Comparison of ENCODE assay signal across 20 mouse cellular contexts in the genomic region with DNA sequence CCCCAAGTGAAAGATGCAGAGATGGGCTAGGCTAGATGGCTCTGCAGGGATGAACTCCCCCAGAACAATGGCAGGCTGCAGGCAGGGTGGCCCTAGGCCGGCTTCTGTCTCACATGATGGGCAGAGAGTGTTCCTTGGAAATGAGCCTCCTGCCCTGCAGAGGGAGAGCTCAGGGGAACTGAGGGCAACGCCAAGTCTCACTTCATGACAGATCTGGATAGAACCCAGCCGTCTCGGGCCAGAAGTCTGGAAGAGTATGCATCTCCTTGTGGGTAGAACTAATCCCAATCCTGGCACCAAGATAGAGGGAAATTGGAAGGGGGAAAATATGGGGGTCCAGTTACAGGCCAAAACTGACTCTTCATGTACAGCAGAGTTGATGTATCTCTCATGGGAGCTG. TPM values are rescaled to one million over a fixed set of nuclear protein-coding genes. Genes with fewer than 3 reads are reported as not detected.
A peak's percentile ranks its signal among the peaks of the same experiment; 100 is the strongest.
DNase-seq lines count a peak whose midpoint lies in the region; ATAC-seq and TF ChIP-seq lines count a peak whose summit lies in the region.
"Had no signal": no experiment of that assay in that cellular context is flagged by ENCODE, and none has a peak within 500 bp of the region (broad histone marks: within the 10 kb centered on the region; RNA-seq: fewer than 3 reads in every experiment).

No protein-coding gene starts in this region.

- TF ChIP-seq CTCF in lung, adult 2 months (IDR thresholded peaks at IDR 0.05; ENCODE audit: insufficient read depth, low read length), result no peak
- no peak for TF ChIP-seq CTCF in midbrain, postnatal 0 days (IDR thresholded peaks at IDR 0.05)

- H3K27me3 ChIP-seq in lung, embryonic 16.5 days (ENCODE audit: control insufficient read depth, insufficient read depth, low read depth, low read length), result no peaks in the 10 kb centered on the region; the same call in 1 of the 2 replicates
- H3K27me3 ChIP-seq in hindbrain, embryonic 11.5 days (ENCODE audit: control insufficient read depth, insufficient read depth, low read length), result no peaks in the 10 kb centered on the region
- no peaks in the 10 kb centered on the region for H3K27me3 ChIP-seq in hindbrain, embryonic 15.5 days
- no peaks in the 10 kb centered on the region for H3K27me3 ChIP-seq in midbrain, postnatal 0 days (ENCODE audit: insufficient read depth, low read length)
- H3K27me3 ChIP-seq: embryonic facial prominence, embryonic 12.5 days had no signal

- WGBS in lung, embryonic 16.5 days, result 56% methylated on average over 4 of the region's 4 CpGs
- 56% methylated on average over 4 of the region's 4 CpGs for WGBS in lung, adult 2 months
- 82% methylated on average over 4 of the region's 4 CpGs for WGBS in hindbrain, embryonic 11.5 days
- WGBS in hindbrain, embryonic 15.5 days, result 55% methylated on average over 4 of the region's 4 CpGs
- 73% methylated on average over 4 of the region's 4 CpGs for WGBS in midbrain, postnatal 0 days

- no peaks in the 10 kb centered on the region for H3K9me3 ChIP-seq in lung, embryonic 16.5 days (ENCODE audit: control insufficient read depth, low read length)
- no peaks in the 10 kb centered on the region for H3K9me3 ChIP-seq in hindbrain, embryonic 11.5 days (ENCODE audit: control insufficient read depth, low read length)
- no peaks in the 10 kb centered on the region for H3K9me3 ChIP-seq in hindbrain, embryonic 15.5 days
- H3K9me3 ChIP-seq in midbrain, postnatal 0 days (ENCODE audit: low read length), result no peaks in the 10 kb centered on the region
- H3K9me3 ChIP-seq: embryonic facial prominence, embryonic 12.5 days; heart, embryonic 15.5 days had no signal

- H3K4me2 ChIP-seq in lung, embryonic 16.5 days (ENCODE audit: low read depth, low read length), result no peak overlapping the region
- no peak overlapping the region for H3K4me2 ChIP-seq in hindbrain, embryonic 11.5 days (replicated peaks; ENCODE audit: low read depth, low read length)
- no peak overlapping the region for H3K4me2 ChIP-seq in hindbrain, embryonic 15.5 days
- no peak overlapping the region for H3K4me2 ChIP-seq in midbrain, postnatal 0 days (ENCODE audit: low read depth, low read length, poor library complexity, severe bottlenecking)
- H3K4me2 ChIP-seq: embryonic facial prominence, embryonic 12.5 days; heart, embryonic 15.5 days had no signal

- peaks cover 15% of the 10 kb centered on the region for H3K4me1 ChIP-seq in lung, embryonic 16.5 days (replicated peaks; ENCODE audit: control insufficient read depth, insufficient read depth, low read length)
- H3K4me1 ChIP-seq in lung, adult 2 months (ENCODE audit: control insufficient read depth, insufficient read depth, low read length), result no peaks in the 10 kb centered on the region
- H3K4me1 ChIP-seq in hindbrain, embryonic 11.5 days (replicated peaks; ENCODE audit: control insufficient read depth, insufficient read depth, low read length), result peaks cover 12% of the 10 kb centered on the region; the same call in 1 of the 2 replicates
- peaks cover 30% of the 10 kb centered on the region for H3K4me1 ChIP-seq in hindbrain, embryonic 15.5 days (replicated peaks)
- H3K4me1 ChIP-seq in midbrain, postnatal 0 days (ENCODE audit: insufficient read depth, low read length), result no peaks in the 10 kb centered on the region

- H3K36me3 ChIP-seq in lung, embryonic 16.5 days (ENCODE audit: control insufficient read depth, insufficient read depth, low read length), result no peaks in the 10 kb centered on the region
- no peaks in the 10 kb centered on the region for H3K36me3 ChIP-seq in hindbrain, embryonic 11.5 days (ENCODE audit: control insufficient read depth, insufficient read depth, low read length)
- no peaks in the 10 kb centered on the region for H3K36me3 ChIP-seq in hindbrain, embryonic 15.5 days
- no peaks in the 10 kb centered on the region for H3K36me3 ChIP-seq in midbrain, postnatal 0 days (ENCODE audit: insufficient read depth, low read length)
- H3K36me3 ChIP-seq: embryonic facial prominence, embryonic 12.5 days; G1E; heart, embryonic 15.5 days had no signal

- H3K4me3 ChIP-seq in lung, embryonic 16.5 days (ENCODE audit: low read length), result no peak overlapping the region
- H3K4me3 ChIP-seq in lung, adult 2 months (replicated peaks; ENCODE audit: extremely low read depth, low read depth, low read length), result no peak overlapping the region
- no peak overlapping the region for H3K4me3 ChIP-seq in hindbrain, embryonic 11.5 days (ENCODE audit: low read depth, low read length)
- H3K4me3 ChIP-seq in hindbrain, embryonic 15.5 days, result no peak overlapping the region
- no peak overlapping the region for H3K4me3 ChIP-seq in midbrain, postnatal 0 days (ENCODE audit: low read depth, low read length)
- H3K4me3 ChIP-seq: embryonic facial prominence, embryonic 12.5 days; heart, embryonic 15.5 days; layer of hippocampus, adult 2 months; left cerebral cortex, adult 2 months had no signal

- ATAC-seq in lung, embryonic 16.5 days (ENCODE audit: low read depth), result peak; percentile 43
- ATAC-seq in hindbrain, embryonic 11.5 days (ENCODE audit: low FRiP score), result no peak
- ATAC-seq in hindbrain, embryonic 15.5 days (ENCODE audit: low FRiP score, low read depth), result 0 out of 2 replicates have a peak, but pooled peaks have one; percentile 20
- no peak for ATAC-seq in midbrain, postnatal 0 days (ENCODE audit: low FRiP score)
- ATAC-seq: CD4-positive, CD25-positive, alpha-beta regulatory T cell, adult 4 months had no signal

- H3K9ac ChIP-seq in lung, embryonic 16.5 days (ENCODE audit: low read length), result no peak overlapping the region
- no peak overlapping the region for H3K9ac ChIP-seq in hindbrain, embryonic 11.5 days (ENCODE audit: low read depth, low read length)
- no peak overlapping the region for H3K9ac ChIP-seq in hindbrain, embryonic 15.5 days
- no peak overlapping the region for H3K9ac ChIP-seq in midbrain, postnatal 0 days (replicated peaks; ENCODE audit: low read length, poor library complexity, severe bottlenecking)
- H3K9ac ChIP-seq: embryonic facial prominence, embryonic 12.5 days; heart, embryonic 15.5 days; liver, embryonic 14.5 days had no signal

- H3K27ac ChIP-seq in lung, embryonic 16.5 days (ENCODE audit: low read length), result no peak overlapping the region
- H3K27ac ChIP-seq in hindbrain, embryonic 11.5 days (ENCODE audit: low read depth, low read length), result peak overlapping the region; percentile 58
- H3K27ac ChIP-seq in hindbrain, embryonic 15.5 days (replicated peaks), result no peak overlapping the region
- 0 out of 2 replicates have a peak overlapping the region, but pooled peaks have one; percentile 3 for H3K27ac ChIP-seq in midbrain, postnatal 0 days (ENCODE audit: low read depth, low read length)
- H3K27ac ChIP-seq: embryonic facial prominence, embryonic 12.5 days; heart, embryonic 15.5 days; kidney, postnatal 0 days; layer of hippocampus, adult 2 months; left cerebral cortex, adult 2 months; liver, embryonic 14.5 days had no signal

- TF ChIP-seq POLR2A in lung, adult 2 months (IDR thresholded peaks at IDR 0.05; ENCODE audit: borderline replicate concordance, extremely low read depth, low read depth, low read length), result no peak

- DNase-seq in lung, adult 2 months, result no peak
- DNase-seq in hindbrain, embryonic 11.5 days (ENCODE audit: low spot score), result no peak
- peak; percentile 63 for DNase-seq in midbrain, postnatal 0 days (ENCODE audit: low spot score)
- DNase-seq in liver, result no peak
- DNase-seq in kidney, postnatal 36 days, result no peak
- DNase-seq: cerebellum, adult 11 months; gastrocnemius, postnatal 10 days; heart, adult 18-20 months; kidney, adult 11 months; right cerebral cortex, postnatal 14 days had no signal

RNA-seq across cellular contexts. Expression of a gene that starts 36.5 kb away (rescaled TPM):
- 12.5 and 12.6 TPM in 2 replicates for polyA plus RNA-seq in lung, embryonic 16.5 days (2015; fragmentation: Nextera tagmentation; extraction: Ambion mirVana)
- 25.1 and 27.5 TPM in 2 replicates for polyA plus RNA-seq in lung, adult 2 months (2012; rRNA removed)
- polyA plus RNA-seq in hindbrain, embryonic 11.5 days (2014; fragmentation: Nextera tagmentation; extraction: Ambion mirVana), result 12.2 and 17.0 TPM in 2 replicates
- 24.1 and 26.0 TPM in 2 replicates for polyA plus RNA-seq in hindbrain, embryonic 15.5 days (2015; fragmentation: Nextera tagmentation; extraction: Ambion mirVana)
- total RNA-seq in midbrain, postnatal 0 days (2014; rRNA removed), result 61.3 and 69.1 TPM in 2 replicates
- 15.0 and 15.7 TPM in 2 replicates for polyA plus RNA-seq in midbrain, postnatal 0 days (2015; fragmentation: Nextera tagmentation; extraction: Ambion mirVana)
- polyA plus RNA-seq: CD4-positive, CD25-positive, alpha-beta regulatory T cell, adult 4 months; G1E had no signal

Comparison
In these comparisons a context has a peak if more than half of its experiments do, and no peak if none do; other contexts are left out.
1. ATAC-seq: peak in lung, embryonic 16.5 days (single experiment) and hindbrain, embryonic 15.5 days (single experiment); none in hindbrain, embryonic 11.5 days (single experiment) and midbrain, postnatal 0 days (single experiment).
2. H3K27ac ChIP-seq: peak in hindbrain, embryonic 11.5 days (single experiment) and midbrain, postnatal 0 days (single experiment); none in lung, embryonic 16.5 days (single experiment) and hindbrain, embryonic 15.5 days (single experiment).